Mouse (Mus musculus) right cerebral cortex, adult 18-20 months (tissue): ENCODE results near the gene Tmem123.

ENCODE experiments used
- DNase-seq: peaks from one replicate; pipeline ENCODE4 v3.0.0; 2022; ENCODE audit warnings: mixed read lengths

The Tmem123 gene

GRCm38 (mm10) chr9:7775986-7776385 is 12.1 kb downstream of the Tmem123 start:
- DNase-seq = no peak

- DNase-seq = no peak
Observed at GRCm38 (mm10) chr9:7776940-7777339, 13.1 kb downstream of the Tmem123 start.

- no peak for DNase-seq
Observed at GRCm38 (mm10) chr9:7777652-7778051, 13.8 kb downstream of the Tmem123 start.

- DNase-seq = no peak
Observed at GRCm38 (mm10) chr9:7778771-7779170, 14.9 kb downstream of the Tmem123 start.

- no peak for DNase-seq
Observed at GRCm38 (mm10) chr9:7779786-7780185, 15.9 kb downstream of the Tmem123 start.

- no peak for DNase-seq
Observed at GRCm38 (mm10) chr9:7780250-7781150, 16.7 kb downstream of the Tmem123 start.

- DNase-seq = no peak
Observed at GRCm38 (mm10) chr9:7783823-7784614, 20.2 kb downstream of the Tmem123 start.

- DNase-seq = no peak
Observed at GRCm38 (mm10) chr9:7784615-7785012, 20.8 kb downstream of the Tmem123 start.

GRCm38 (mm10) chr9:7785396-7785795 is 21.6 kb downstream of the Tmem123 start:
- no peak for DNase-seq

GRCm38 (mm10) chr9:7786086-7786485 is 22.2 kb downstream of the Tmem123 start:
- no peak for DNase-seq

- DNase-seq = no peak
Observed at GRCm38 (mm10) chr9:7788411-7788810, 24.6 kb downstream of the Tmem123 start.

- no peak for DNase-seq
Observed at GRCm38 (mm10) chr9:7789764-7790575, 26.1 kb downstream of the Tmem123 start.

- DNase-seq = no peak
Observed at GRCm38 (mm10) chr9:7790580-7791084, 26.8 kb downstream of the Tmem123 start.

- no peak for DNase-seq
Observed at GRCm38 (mm10) chr9:7793561-7793960, 29.7 kb downstream of the Tmem123 start.

- no peak for DNase-seq
Observed at GRCm38 (mm10) chr9:7795581-7795980, 31.7 kb downstream of the Tmem123 start.

- no peak for DNase-seq
Observed at GRCm38 (mm10) chr9:7796129-7796864, 32.5 kb downstream of the Tmem123 start.

GRCm38 (mm10) chr9:7797542-7797941 is 33.7 kb downstream of the Tmem123 start:
- DNase-seq = no peak

- DNase-seq = no peak
Observed at GRCm38 (mm10) chr9:7798555-7798954, 34.7 kb downstream of the Tmem123 start.

- DNase-seq = no peak
Observed at GRCm38 (mm10) chr9:7805101-7805506, 41.3 kb downstream of the Tmem123 start.

GRCm38 (mm10) chr9:7822758-7823157 is 58.9 kb downstream of the Tmem123 start:
- DNase-seq = no peak

GRCm38 (mm10) chr9:7824916-7825315 is 61.1 kb downstream of the Tmem123 start:
- DNase-seq = no peak

- DNase-seq = no peak
Observed at GRCm38 (mm10) chr9:7828706-7829105, 64.9 kb downstream of the Tmem123 start.
